8 mouse cellular contexts compared by ENCODE assay signal in the genomic region with DNA sequence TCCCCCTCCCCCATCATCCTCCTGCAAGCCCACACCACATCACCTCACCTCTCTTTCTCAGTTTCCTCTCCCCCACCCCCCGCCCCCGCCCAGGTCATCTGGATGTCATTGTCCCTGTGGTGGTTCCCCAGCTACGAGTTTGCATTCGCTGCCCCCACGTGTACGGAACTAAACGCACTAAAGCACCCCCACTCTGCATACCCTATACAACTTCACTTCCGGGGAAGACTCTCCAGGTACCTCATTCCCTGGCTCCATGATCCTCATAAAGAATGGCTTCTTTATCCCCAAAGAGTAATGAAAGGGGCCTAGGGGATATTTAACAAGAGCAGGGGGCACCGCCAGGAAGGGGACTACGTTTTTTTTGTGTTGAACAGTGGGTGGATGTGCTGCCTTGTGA.
DNase-seq lines count a peak whose midpoint lies in the region; ATAC-seq and TF ChIP-seq lines count a peak whose summit lies in the region.

No protein-coding gene starts in this region.

- TF ChIP-seq CTCF in ES-Bruce4 (IDR thresholded peaks at IDR 0.05; ENCODE audit: low read depth, low read length), result no peak

- DNase-seq in heart, postnatal 4 days, result no peak
- no peak for DNase-seq in hindbrain, embryonic 14.5 days (ENCODE audit: low spot score)
- DNase-seq in midbrain, embryonic 11.5 days (ENCODE audit: low spot score, missing footprints), result peak; percentile 93
- DNase-seq in layer of hippocampus, postnatal 25 days (ENCODE audit: extremely low spot score in 1 of 2, low spot score in 1 of 2), result no peak
- no peak for DNase-seq in spleen, adult 18-20 months
- no peak for DNase-seq in kidney, adult 9 months

- WGBS in heart, embryonic 11.5 days (ENCODE audit: insufficient replicate concordance), result 4% methylated on average over 10 of the region's 10 CpGs
- WGBS in hindbrain, embryonic 14.5 days, result under 1% methylated on average over 10 of the region's 10 CpGs
- WGBS in midbrain, embryonic 11.5 days, result 1% methylated on average over 9 of the region's 10 CpGs

- no peaks in the 10 kb centered on the region for H3K27me3 ChIP-seq in heart, embryonic 11.5 days (ENCODE audit: control insufficient read depth, insufficient read depth, low read length)
- H3K27me3 ChIP-seq in ES-Bruce4 (ENCODE audit: control insufficient read depth, insufficient read depth, low read length, poor library complexity, severe bottlenecking), result no peaks in the 10 kb centered on the region
- no peaks in the 10 kb centered on the region for H3K27me3 ChIP-seq in hindbrain, embryonic 14.5 days (ENCODE audit: control insufficient read depth, insufficient read depth, low read length)
- no peaks in the 10 kb centered on the region for H3K27me3 ChIP-seq in midbrain, embryonic 11.5 days (ENCODE audit: control insufficient read depth, insufficient read depth, low read length)

- 0 out of 2 replicates have a peak, but pooled peaks have one; percentile 27 for TF ChIP-seq EP300 in ES-Bruce4 (IDR thresholded peaks at IDR 0.05; ENCODE audit: insufficient read depth, low read depth, low read length)

- peaks cover 13% of the 10 kb centered on the region; the same call in 1 of the 2 replicates for H3K4me1 ChIP-seq in heart, embryonic 11.5 days (ENCODE audit: control insufficient read depth, insufficient read depth, low read length)
- no peaks in the 10 kb centered on the region for H3K4me1 ChIP-seq in ES-Bruce4 (ENCODE audit: control insufficient read depth, insufficient read depth, low read length)
- peaks cover 48% of the 10 kb centered on the region for H3K4me1 ChIP-seq in hindbrain, embryonic 14.5 days (replicated peaks; ENCODE audit: control insufficient read depth, insufficient read depth, low read length)
- peaks cover 25% of the 10 kb centered on the region for H3K4me1 ChIP-seq in midbrain, embryonic 11.5 days (ENCODE audit: control insufficient read depth, insufficient read depth, low read length)

- no peaks in the 10 kb centered on the region for H3K9me3 ChIP-seq in heart, embryonic 11.5 days (replicated peaks; ENCODE audit: control insufficient read depth, low read length)
- H3K9me3 ChIP-seq in ES-Bruce4 (replicated peaks; ENCODE audit: control insufficient read depth, insufficient read depth, low read length, poor library complexity, severe bottlenecking), result no peaks in the 10 kb centered on the region
- H3K9me3 ChIP-seq in hindbrain, embryonic 14.5 days (ENCODE audit: control insufficient read depth, low read length), result no peaks in the 10 kb centered on the region
- H3K9me3 ChIP-seq in midbrain, embryonic 11.5 days (ENCODE audit: control insufficient read depth, low read length), result no peaks in the 10 kb centered on the region

- peak overlapping the region; percentile 70 for H3K27ac ChIP-seq in heart, embryonic 11.5 days (ENCODE audit: low read depth, low read length)
- peak overlapping the region; percentile 79 for H3K27ac ChIP-seq in ES-Bruce4 (ENCODE audit: insufficient read depth, low read length)
- H3K27ac ChIP-seq in hindbrain, embryonic 14.5 days, result peak overlapping the region; percentile 98
- peak overlapping the region; percentile 75 for H3K27ac ChIP-seq in midbrain, embryonic 11.5 days (ENCODE audit: low read depth, low read length)

- ATAC-seq in heart, embryonic 11.5 days (replicated peaks; ENCODE audit: insufficient number of reproducible peaks, low FRiP score, low TSS enrichment), result peak; percentile 59
- peak; percentile 60 for ATAC-seq in hindbrain, embryonic 14.5 days (ENCODE audit: low FRiP score)
- ATAC-seq in midbrain, embryonic 11.5 days (ENCODE audit: low FRiP score), result no peak

- H3K36me3 ChIP-seq in heart, embryonic 11.5 days (ENCODE audit: control insufficient read depth, insufficient read depth, low read length), result no peaks in the 10 kb centered on the region
- H3K36me3 ChIP-seq in ES-Bruce4 (ENCODE audit: control insufficient read depth, insufficient read depth, low read length, poor library complexity, severe bottlenecking), result no peaks in the 10 kb centered on the region
- no peaks in the 10 kb centered on the region for H3K36me3 ChIP-seq in hindbrain, embryonic 14.5 days (replicated peaks; ENCODE audit: control insufficient read depth, insufficient read depth)
- no peaks in the 10 kb centered on the region for H3K36me3 ChIP-seq in midbrain, embryonic 11.5 days (ENCODE audit: control insufficient read depth, insufficient read depth, low read length)

- H3K4me2 ChIP-seq in heart, embryonic 11.5 days, result peak overlapping the region; percentile 81
- peak overlapping the region; percentile 92 for H3K4me2 ChIP-seq in hindbrain, embryonic 14.5 days (replicated peaks)
- H3K4me2 ChIP-seq in midbrain, embryonic 11.5 days, result peak overlapping the region; percentile 80

- peak overlapping the region; percentile 43 for H3K4me3 ChIP-seq in heart, embryonic 11.5 days (ENCODE audit: low read depth, low read length)
- peak overlapping the region; percentile 37 for H3K4me3 ChIP-seq in ES-Bruce4 (ENCODE audit: low read depth, low read length)
- H3K4me3 ChIP-seq in hindbrain, embryonic 14.5 days (replicated peaks; ENCODE audit: low read length), result peak overlapping the region; percentile 32
- peak overlapping the region; percentile 37 for H3K4me3 ChIP-seq in midbrain, embryonic 11.5 days (ENCODE audit: low read depth, low read length)

- H3K9ac ChIP-seq in heart, embryonic 11.5 days (ENCODE audit: low read depth, low read length), result peak overlapping the region; percentile 75
- peak overlapping the region; percentile 56 for H3K9ac ChIP-seq in ES-Bruce4 (ENCODE audit: low read depth, poor library complexity, severe bottlenecking)
- peak overlapping the region; percentile 83 for H3K9ac ChIP-seq in hindbrain, embryonic 14.5 days
- H3K9ac ChIP-seq in midbrain, embryonic 11.5 days (ENCODE audit: low read length), result peak overlapping the region; percentile 87

- no peak for TF ChIP-seq POLR2A in ES-Bruce4 (IDR thresholded peaks at IDR 0.05; ENCODE audit: insufficient read depth, low read length)
